Mouse (Mus musculus) left cerebral cortex, adult 2 months (tissue): ENCODE measurements around the gene Asxl2. TPM values are rescaled to one million over a fixed set of nuclear protein-coding genes. Genes with fewer than 3 reads are reported as not detected.
"Not testable (repeated sequence)": the region's sequence is repeated elsewhere in the genome, so short reads cannot be mapped to it uniquely, and the experiment has no call there.

Experiments
- DNase-seq, 2 experiments: peaks; one replicate each; pipeline ENCODE4 v3.0.0; 2021 to 2022; ENCODE audit warnings: low spot score in 2 of 2, mixed read lengths in 1 of 2; ENCODE audit errors: extremely low spot score in 1 of 2
- H3K27ac ChIP-seq: fragments of 200-600 bp; 2 replicates; pipeline ENCODE4 v1.8.1; 2022
- H3K4me3 ChIP-seq: fragments of 200-600 bp; 2 replicates; pipeline ENCODE4 v1.8.1; 2022
- CTCF ChIP-seq: fragments of 200-600 bp; IDR thresholded peaks from 2 replicates; pipeline ENCODE4 v1.8.1; 2022; ENCODE audit warnings: antibody characterized with exemption, mild to moderate bottlenecking, moderate library complexity
- intact Hi-C: fragments of 180-260 bp; cut with DNase I; formaldehyde crosslinking; loops from one replicate; pipeline ENCODE4 v1.15.1; 2025
- total RNA-seq, 2 experiments: library from RNA; stranded (reverse); gene quantifications; 2 replicates each; pipeline ENCODE4 v1.2.3; 2021

Asxl2 gene
- total RNA-seq, 2 experiments from 2014 or later: 31.3 to 33.3 TPM

DNA sequence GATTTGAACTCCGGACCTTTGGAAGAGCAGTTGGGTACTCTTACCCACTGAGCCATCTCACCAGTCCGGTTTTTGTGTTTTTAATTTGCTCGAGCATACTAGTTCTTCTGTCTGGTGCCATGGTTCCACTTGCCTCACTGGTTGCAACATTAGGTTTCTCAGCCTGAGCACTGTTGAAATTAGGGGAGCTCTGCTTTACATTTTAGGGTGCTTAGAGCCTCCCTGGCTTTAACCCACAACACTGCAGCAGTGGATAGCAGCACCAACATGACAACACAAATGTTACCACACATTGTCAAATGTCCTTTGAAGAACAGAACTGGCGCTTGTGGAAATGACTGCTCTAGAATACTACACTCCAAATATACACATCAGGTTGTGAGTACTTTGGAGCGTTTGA, 98.9 kb downstream of the Asxl2 start:
- intact Hi-C loops: no loop called here
- no peak for DNase-seq
- Histone ChIP-seq H3K27ac (no peak overlapping the region), H3K4me3 (no peak overlapping the region)
- TF ChIP-seq CTCF: no peak

GRCm38 (mm10) chr12:3535446-3535845, 108.8 kb downstream of the Asxl2 start:
- intact Hi-C loops, DNase-seq, H3K27ac ChIP-seq, H3K4me3 ChIP-seq: not testable (repeated sequence)

DNA sequence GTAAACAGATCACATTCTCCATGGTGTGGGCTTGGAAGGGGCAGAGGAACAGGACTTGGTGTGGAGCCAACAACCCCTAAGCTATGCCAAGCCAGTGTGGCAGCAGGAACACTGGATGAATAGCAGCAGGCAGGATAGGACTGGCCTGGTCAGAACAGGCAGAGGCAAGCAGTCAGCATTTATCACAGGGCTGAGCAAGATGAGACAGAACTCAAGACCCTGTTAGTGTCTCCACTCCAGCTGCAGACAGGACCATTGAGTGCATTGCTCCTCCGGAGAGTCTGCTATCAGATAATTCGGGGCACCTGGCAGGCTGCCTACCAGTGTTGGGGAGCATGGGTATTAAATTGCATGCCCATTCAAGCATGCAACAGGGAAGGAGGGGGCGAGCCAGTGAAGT, 111.0 kb downstream of the Asxl2 start:
- TF ChIP-seq CTCF: no peak
- Histone ChIP-seq H3K4me3 (no peak overlapping the region), H3K27ac (no peak overlapping the region)
- intact Hi-C loops: no loop called here
- DNase-seq: no peak

- no peak for TF ChIP-seq CTCF
- no peak for DNase-seq
- Histone ChIP-seq H3K27ac (no peak overlapping the region), H3K4me3 (no peak overlapping the region)
- intact Hi-C loops: no loop called here
Observed at GRCm38 (mm10) chr12:3538036-3538435, 111.4 kb downstream of the Asxl2 start.

GRCm38 (mm10) chr12:3539605-3540004, 112.9 kb downstream of the Asxl2 start:
- TF ChIP-seq CTCF: no peak
- intact Hi-C loops: no loop called here
- H3K4me3 ChIP-seq: no peak overlapping the region

DNA sequence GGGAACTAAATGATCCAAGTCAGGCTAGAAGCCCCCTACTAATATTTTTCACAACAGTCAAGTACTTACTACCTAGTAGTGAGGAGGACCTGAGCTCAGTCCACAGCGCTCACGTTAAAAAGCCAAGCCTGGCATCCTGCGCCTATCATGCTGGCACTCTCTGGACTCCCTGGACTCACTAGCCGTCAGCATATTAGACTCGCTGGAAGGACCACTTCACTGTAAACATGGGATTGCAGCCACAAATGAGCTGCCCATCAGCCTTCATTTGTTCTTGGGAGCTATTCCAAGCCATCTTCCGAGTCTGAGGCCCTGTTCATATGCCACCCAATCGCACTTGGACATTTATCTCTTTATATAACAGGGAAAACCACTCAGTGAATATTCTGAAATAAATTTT, 114.2 kb downstream of the Asxl2 start:
- no peak overlapping the region for H3K4me3 ChIP-seq
- no peak for DNase-seq
- intact Hi-C loops: no loop called here
- H3K27ac ChIP-seq: no peak overlapping the region
- TF ChIP-seq CTCF: no peak

More at GRCm38 (mm10) chr12:3539605-3540004, 112.9 kb downstream of the Asxl2 start:
- DNase-seq: no peak
- no peak overlapping the region for H3K27ac ChIP-seq

- H3K4me3 ChIP-seq: no peak overlapping the region
- no peak for DNase-seq
- H3K27ac ChIP-seq: no peak overlapping the region
- no peak for TF ChIP-seq CTCF
- intact Hi-C loops: no loop called here
Observed at GRCm38 (mm10) chr12:3545451-3545850, 118.8 kb downstream of the Asxl2 start.

DNA sequence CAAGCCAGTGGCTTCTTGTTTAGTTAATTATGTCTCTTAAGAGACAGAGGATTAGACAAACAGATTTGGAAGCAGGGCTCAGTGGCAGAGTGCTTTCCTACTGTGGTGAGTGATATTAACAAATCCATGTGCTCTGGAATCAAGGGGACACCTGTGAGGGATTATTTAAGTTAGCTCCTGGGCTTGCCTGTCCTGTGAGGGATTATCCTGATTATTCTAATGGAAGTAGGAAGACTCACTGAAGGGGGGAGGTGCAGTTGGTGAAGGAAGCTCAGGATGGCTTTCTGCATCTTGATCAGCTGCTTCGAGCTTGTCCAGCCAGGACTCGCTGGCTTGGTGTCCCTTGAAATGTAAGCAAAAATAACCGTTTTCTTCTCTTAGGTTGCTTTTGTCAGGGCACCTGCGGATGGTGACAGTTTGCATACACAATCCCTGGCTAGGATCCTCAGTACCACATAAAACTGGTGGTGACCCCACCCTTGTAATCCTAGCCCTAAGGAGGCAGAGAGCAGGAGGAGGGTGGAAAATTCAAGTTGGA, 119.5 kb downstream of the Asxl2 start:
- Histone ChIP-seq H3K4me3 (no peak overlapping the region), H3K27ac (no peak overlapping the region)
- intact Hi-C loops: no loop called here
- no peak for DNase-seq
- TF ChIP-seq CTCF: no peak

- no peak for TF ChIP-seq CTCF
- DNase-seq: no peak
- H3K4me3 ChIP-seq: no peak overlapping the region
- no peak overlapping the region for H3K27ac ChIP-seq
- intact Hi-C loops: no loop called here
Observed at GRCm38 (mm10) chr12:3546781-3547180, 120.1 kb downstream of the Asxl2 start.

DNA sequence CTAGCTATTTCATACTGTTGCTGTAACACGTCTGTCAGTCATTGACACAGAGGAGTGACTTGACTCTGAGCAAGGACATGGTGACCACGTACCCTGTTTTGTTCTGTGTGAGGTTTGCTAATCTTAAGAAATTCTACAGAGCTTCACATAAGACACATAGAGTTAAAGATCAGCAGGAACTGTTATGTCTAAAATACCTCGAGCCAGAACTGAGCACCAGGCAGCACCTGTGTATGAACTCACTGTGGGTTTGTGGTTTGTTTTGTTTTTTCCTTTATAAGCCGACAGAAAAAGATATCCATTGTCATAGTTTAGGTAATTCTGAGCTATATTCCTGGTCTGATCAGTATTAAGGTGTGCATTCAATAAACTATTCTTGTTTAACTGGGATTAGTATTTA, 120.8 kb downstream of the Asxl2 start:
- no peak overlapping the region for H3K4me3 ChIP-seq
- intact Hi-C loops: no loop called here
- TF ChIP-seq CTCF: no peak
- H3K27ac ChIP-seq: no peak overlapping the region
- no peak for DNase-seq

GRCm38 (mm10) chr12:3547911-3548310, 121.3 kb downstream of the Asxl2 start:
- Histone ChIP-seq H3K27ac (peak overlapping the region; percentile 87; the same call in 1 of the 2 replicates), H3K4me3 (no peak overlapping the region)
- no peak for TF ChIP-seq CTCF
- DNase-seq: no peak
- intact Hi-C loops: loop anchor here (2.0 kb wide), 1 partner anchor 21 kb away; no protein-coding TSS in a partner anchor

DNA sequence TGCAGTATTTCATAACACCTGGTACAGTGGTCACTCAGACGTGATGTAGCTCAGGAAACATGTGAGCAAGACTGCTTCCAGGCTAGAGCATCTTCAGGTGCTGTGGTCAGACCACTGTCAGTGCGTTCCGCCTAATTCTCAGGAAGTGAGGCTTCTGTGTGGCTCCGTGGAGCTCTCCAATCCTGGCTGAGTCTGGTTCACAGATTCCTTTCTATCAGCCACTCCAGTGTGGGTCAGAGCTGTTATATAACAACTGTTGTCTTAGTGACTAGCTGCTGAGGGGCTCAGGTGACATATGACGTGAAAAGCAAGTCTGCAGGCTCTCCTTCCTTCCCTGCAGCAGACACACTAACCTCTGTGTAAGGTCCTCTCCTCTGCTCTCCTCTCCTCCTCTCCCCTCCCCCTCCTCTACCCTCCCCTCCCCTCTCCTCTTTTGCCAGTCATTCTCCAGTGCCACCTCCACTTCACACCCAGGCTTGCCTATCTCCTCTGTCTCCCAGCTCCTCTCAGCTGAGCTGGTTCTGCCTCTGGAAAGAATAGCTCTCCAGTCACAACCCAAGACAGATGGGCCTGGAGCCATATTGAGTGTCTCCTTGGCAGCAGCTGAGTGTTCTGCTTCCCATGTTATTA, 122.0 kb downstream of the Asxl2 start:
- Histone ChIP-seq H3K4me3 (no peak overlapping the region), H3K27ac (peak overlapping the region; percentile 87)
- no peak for TF ChIP-seq CTCF
- DNase-seq: peak; percentile 34 to 48
- intact Hi-C loops: loop anchor here (2.0 kb wide), 1 partner anchor 20 kb away; no protein-coding TSS in a partner anchor

DNA sequence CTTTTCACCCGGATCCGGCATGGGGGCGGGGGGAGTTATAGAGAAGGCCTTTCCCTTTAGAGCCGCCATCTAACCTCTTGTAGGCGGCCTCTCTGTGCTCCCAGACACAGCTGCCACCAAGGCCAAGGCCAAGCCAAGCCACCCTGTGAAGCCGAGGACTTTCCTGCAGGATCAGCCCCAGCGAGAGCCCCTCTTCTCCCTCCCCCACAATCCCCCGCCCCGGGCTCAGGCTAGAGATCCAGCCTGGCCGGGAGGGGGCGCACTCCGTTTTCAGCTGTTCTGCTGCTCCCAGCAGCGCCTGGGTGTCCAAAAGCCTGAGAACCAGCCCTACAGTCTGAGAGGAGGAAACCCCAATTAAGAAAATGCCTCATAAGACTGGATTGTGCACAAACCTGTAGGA, 123.6 kb downstream of the Asxl2 start:
- intact Hi-C loops: no loop called here
- no peak overlapping the region for H3K27ac ChIP-seq
- DNase-seq: no peak

More for the DNA sequence above, 123.6 kb downstream of the Asxl2 start:
- H3K4me3 ChIP-seq: no peak overlapping the region
- peak; percentile 48 for TF ChIP-seq CTCF

Other genes with a start within 250 kb of the Asxl2 start
- gene Rab10, start 116.9 kb upstream of the Asxl2 start, total RNA-seq: 100 to 1,000 TPM; 132 to 134 TPM
- gene Kif3c, start 61.7 kb upstream of the Asxl2 start, total RNA-seq: 100 to 1,000 TPM; 188 TPM
- gene Dtnb, start 145.5 kb downstream of the Asxl2 start, total RNA-seq: 100 to 1,000 TPM; 106 to 115 TPM